Mouse (Mus musculus): Measurements from ENCODE around the gene Larp1.

DNA sequence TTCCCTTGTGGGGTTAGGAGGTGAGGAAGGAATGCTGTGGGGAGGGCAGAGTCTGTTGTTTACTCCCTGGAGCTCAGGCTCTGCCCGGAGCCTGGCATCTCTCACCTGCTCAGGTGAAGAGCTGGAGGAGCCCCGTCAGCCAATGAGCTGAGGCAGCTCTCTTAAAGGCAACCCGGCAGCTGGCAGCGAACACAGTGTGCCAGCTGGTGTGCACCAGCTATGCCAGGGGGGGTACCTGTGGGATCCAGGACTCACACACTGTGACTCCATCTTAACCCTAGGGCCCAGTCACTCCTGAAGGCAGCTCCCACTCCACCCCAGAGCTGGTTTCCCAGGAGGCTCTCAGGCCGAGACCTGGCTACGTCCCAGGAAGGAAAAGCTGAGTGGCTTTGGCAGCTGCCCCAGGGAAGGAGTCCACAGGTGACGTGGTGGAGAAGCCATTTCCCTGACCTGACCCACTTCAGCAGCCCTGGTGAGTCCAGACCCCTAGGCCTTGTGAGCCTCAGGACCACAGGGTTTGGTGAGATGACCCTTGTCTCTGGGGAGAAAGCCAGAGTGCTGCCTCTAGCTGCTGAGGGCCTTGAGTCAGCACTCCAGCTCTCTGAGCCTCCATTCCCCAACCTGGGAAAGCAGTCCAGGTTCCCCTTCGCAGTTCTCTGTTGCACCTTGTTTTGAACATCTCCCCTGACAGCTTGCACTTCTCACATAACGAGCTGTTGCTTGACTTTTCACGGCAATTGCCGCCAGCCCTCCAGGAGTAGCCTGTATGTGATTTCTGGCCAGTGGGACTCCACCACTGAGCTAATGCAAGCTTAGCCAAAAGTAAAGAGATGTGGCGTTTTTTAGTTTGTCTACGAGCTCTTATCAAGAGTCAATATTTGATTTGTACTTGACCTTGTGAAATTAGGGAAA lies 35.6 kb upstream of the Larp1 start:
- no peak for TF ChIP-seq POLR2A (IDR thresholded peaks at IDR 0.05; ENCODE audit: insufficient read depth, low read depth, low read length)
- TF ChIP-seq CTCF (IDR thresholded peaks at IDR 0.05; ENCODE audit: insufficient read depth, low read depth, low read length), result no peak
